Mouse (Mus musculus) midbrain, embryonic 16.5 days (tissue): ENCODE results near the gene Atp8a2. TPM values are rescaled to one million over a fixed set of nuclear protein-coding genes. Genes with fewer than 3 reads are reported as not detected.

Source experiments
- ATAC-seq: fragments of 200-750 bp; cut with Nextera tagmentation; 2 replicates; pipeline ENCODE4 v1.8.0; 2017; ENCODE audit warnings: moderate TSS enrichment
- H3K27ac ChIP-seq: fragments of 300-500 bp; sonication (generic); 2 replicates; pipeline ENCODE4 v1.5.1; 2014; ENCODE audit warnings: mild to moderate bottlenecking, low read length, mixed read lengths
- H3K27me3 ChIP-seq: fragments of 300-500 bp; sonication (generic); 2 replicates; pipeline ENCODE4 v1.6.1; 2014; ENCODE audit warnings: low read depth, low read length, mixed read lengths; ENCODE audit not compliant: control insufficient read depth, insufficient read depth
- H3K36me3 ChIP-seq: fragments of 300-500 bp; sonication (generic); 2 replicates; pipeline ENCODE4 v1.6.1; 2014; ENCODE audit warnings: mild to moderate bottlenecking, low read length, moderate library complexity, mixed read lengths; ENCODE audit not compliant: control insufficient read depth, insufficient read depth
- H3K4me1 ChIP-seq: fragments of 300-500 bp; sonication (generic); 2 replicates; pipeline ENCODE4 v1.6.1; 2014; ENCODE audit warnings: mild to moderate bottlenecking, low read length, mixed read lengths; ENCODE audit not compliant: control insufficient read depth, insufficient read depth
- H3K4me2 ChIP-seq: fragments of 300-500 bp; sonication (generic); 2 replicates; pipeline ENCODE4 v1.6.1; 2014; ENCODE audit warnings: mild to moderate bottlenecking, low read length, mixed read lengths
- H3K4me3 ChIP-seq: fragments of 300-500 bp; sonication (generic); 2 replicates; pipeline ENCODE4 v1.5.1; 2014; ENCODE audit warnings: low read depth, mild to moderate bottlenecking, low read length, moderate library complexity, mixed read lengths
- H3K9ac ChIP-seq: fragments of 300-500 bp; sonication (generic); 2 replicates; pipeline ENCODE4 v1.6.1; 2014; ENCODE audit warnings: low read depth, low read length, mixed read lengths
- H3K9me3 ChIP-seq: fragments of 300-500 bp; sonication (generic); replicated peaks from 2 replicates; pipeline ENCODE4 v1.6.1; 2014; ENCODE audit warnings: mild to moderate bottlenecking, low read length, mixed read lengths; ENCODE audit not compliant: control insufficient read depth, poor library complexity, severe bottlenecking
- WGBS: fragments of 180-500 bp; shearing (Covaris S2); extraction: QIAGEN DNeasy Blood & Tissue Kit; methylation state at CpG from one replicate; pipeline ENCODE4 v1.1.7; 2014; 5-methylcytosine and 5-hydroxymethylcytosine counted together
- polyA plus RNA-seq: library from polyadenylated mRNA; unstranded; fragments of >200 nt; fragmentation: Nextera tagmentation; extraction: Ambion mirVana; gene quantifications from 2 replicates; pipeline ENCODE4 v1.2.1, GENCODE M21; 2015

Gene Atp8a2
- polyA plus RNA-seq, 1 experiment from 2014 or later: 45.6 TPM

- Histone ChIP-seq H3K9me3 (no peaks in the 10 kb centered on the region), H3K4me3 (no peak overlapping the region), H3K4me1 (peaks cover 2% of the 10 kb centered on the region; the same call in 1 of the 2 replicates), H3K9ac (no peak overlapping the region), H3K36me3 (no peaks in the 10 kb centered on the region), H3K27ac (no peak overlapping the region), H3K27me3 (no peaks in the 10 kb centered on the region), H3K4me2 (no peak overlapping the region)
- 86% methylated on average over 1 of the region's 1 CpGs for WGBS
- ATAC-seq: no peak
Observed at GRCm38 (mm10) chr14:59888446-59888845, 308.5 kb downstream of the Atp8a2 start.

- H3K27ac ChIP-seq: no peak overlapping the region
- no peaks in the 10 kb centered on the region for H3K36me3 ChIP-seq
- H3K27me3 ChIP-seq: no peaks in the 10 kb centered on the region
- no peak overlapping the region for H3K9ac ChIP-seq
- no peak for ATAC-seq
- no peak overlapping the region for H3K4me2 ChIP-seq
- H3K4me1 ChIP-seq: peaks cover 2% of the 10 kb centered on the region; the same call in 1 of the 2 replicates
- WGBS: 81% methylated on average over 6 of the region's 6 CpGs
- no peaks in the 10 kb centered on the region for H3K9me3 ChIP-seq
- H3K4me3 ChIP-seq: no peak overlapping the region
Observed at GRCm38 (mm10) chr14:59888046-59888445, 308.9 kb downstream of the Atp8a2 start.

- peaks cover 2% of the 10 kb centered on the region; the same call in 1 of the 2 replicates for H3K4me1 ChIP-seq
- H3K36me3 ChIP-seq: no peaks in the 10 kb centered on the region
- H3K9ac ChIP-seq: no peak overlapping the region
- no peaks in the 10 kb centered on the region for H3K9me3 ChIP-seq
- H3K4me3 ChIP-seq: no peak overlapping the region
- ATAC-seq: 0 out of 2 replicates have a peak, but pooled peaks have one; percentile 51
- 39% methylated on average over 15 of the region's 15 CpGs for WGBS
- no peak overlapping the region for H3K4me2 ChIP-seq
- no peaks in the 10 kb centered on the region for H3K27me3 ChIP-seq
- no peak overlapping the region for H3K27ac ChIP-seq
Observed at GRCm38 (mm10) chr14:59887061-59887861, 309.7 kb downstream of the Atp8a2 start.

GRCm38 (mm10) chr14:59883517-59884069 lies 313.4 kb downstream of the Atp8a2 start:
- 82% methylated on average over 10 of the region's 10 CpGs for WGBS

GRCm38 (mm10) chr14:59880829-59881228 lies 316.1 kb downstream of the Atp8a2 start:
- Histone ChIP-seq H3K27me3 (no peaks in the 10 kb centered on the region), H3K36me3 (no peaks in the 10 kb centered on the region), H3K9me3 (no peaks in the 10 kb centered on the region), H3K4me1 (no peaks in the 10 kb centered on the region), H3K4me2 (no peak overlapping the region), H3K27ac (no peak overlapping the region), H3K4me3 (no peak overlapping the region), H3K9ac (no peak overlapping the region)
- 90% methylated on average over 3 of the region's 3 CpGs for WGBS
- ATAC-seq: no peak

More at GRCm38 (mm10) chr14:59883517-59884069, 313.4 kb downstream of the Atp8a2 start:
- H3K4me3 ChIP-seq: no peak overlapping the region
- ATAC-seq: no peak
- H3K27ac ChIP-seq: no peak overlapping the region
- no peaks in the 10 kb centered on the region for H3K27me3 ChIP-seq
- no peak overlapping the region for H3K9ac ChIP-seq
- no peak overlapping the region for H3K4me2 ChIP-seq
- no peaks in the 10 kb centered on the region for H3K9me3 ChIP-seq
- no peaks in the 10 kb centered on the region for H3K36me3 ChIP-seq
- peaks cover 2% of the 10 kb centered on the region; the same call in 1 of the 2 replicates for H3K4me1 ChIP-seq

- ATAC-seq: no peak
Observed at GRCm38 (mm10) chr14:59878248-59878647, 318.7 kb downstream of the Atp8a2 start.

GRCm38 (mm10) chr14:59876525-59876924 lies 320.5 kb downstream of the Atp8a2 start:
- Histone ChIP-seq H3K4me1 (no peaks in the 10 kb centered on the region), H3K27ac (no peak overlapping the region), H3K4me3 (no peak overlapping the region), H3K27me3 (no peaks in the 10 kb centered on the region), H3K9ac (no peak overlapping the region), H3K36me3 (no peaks in the 10 kb centered on the region), H3K4me2 (no peak overlapping the region), H3K9me3 (no peaks in the 10 kb centered on the region)
- WGBS: 81% methylated on average over 2 of the region's 2 CpGs
- no peak for ATAC-seq

More at GRCm38 (mm10) chr14:59878248-59878647, 318.7 kb downstream of the Atp8a2 start:
- H3K27me3 ChIP-seq: no peaks in the 10 kb centered on the region
- H3K36me3 ChIP-seq: no peaks in the 10 kb centered on the region
- WGBS: 87% methylated on average over 3 of the region's 3 CpGs
- no peaks in the 10 kb centered on the region for H3K4me1 ChIP-seq
- H3K9me3 ChIP-seq: no peaks in the 10 kb centered on the region
- H3K4me3 ChIP-seq: no peak overlapping the region
- H3K9ac ChIP-seq: no peak overlapping the region
- no peak overlapping the region for H3K4me2 ChIP-seq
- H3K27ac ChIP-seq: no peak overlapping the region

GRCm38 (mm10) chr14:59868369-59868768 lies 328.6 kb downstream of the Atp8a2 start:
- Histone ChIP-seq H3K4me1 (peaks cover 2% of the 10 kb centered on the region; the same call in 1 of the 2 replicates), H3K4me2 (no peak overlapping the region), H3K36me3 (no peaks in the 10 kb centered on the region), H3K9ac (no peak overlapping the region), H3K27me3 (no peaks in the 10 kb centered on the region), H3K9me3 (peaks cover 4% of the 10 kb centered on the region), H3K4me3 (no peak overlapping the region), H3K27ac (peak overlapping the region; percentile 3)
- 0 out of 2 replicates have a peak, but pooled peaks have one; percentile 53 for ATAC-seq
- 61% methylated on average over 7 of the region's 7 CpGs for WGBS

- 50% methylated on average over 7 of the region's 7 CpGs for WGBS
- peak; percentile 73 for ATAC-seq
- peaks cover 2% of the 10 kb centered on the region; the same call in 1 of the 2 replicates for H3K4me1 ChIP-seq
- no peak overlapping the region for H3K4me3 ChIP-seq
- peak overlapping the region; percentile 3 for H3K27ac ChIP-seq
- no peak overlapping the region for H3K4me2 ChIP-seq
- H3K9me3 ChIP-seq: peaks cover 4% of the 10 kb centered on the region
- H3K27me3 ChIP-seq: no peaks in the 10 kb centered on the region
- H3K9ac ChIP-seq: no peak overlapping the region
- no peaks in the 10 kb centered on the region for H3K36me3 ChIP-seq
Observed at GRCm38 (mm10) chr14:59867749-59868148, 329.2 kb downstream of the Atp8a2 start.
